Mouse (Mus musculus) heart, embryonic 11.5 days (tissue): Measurements from ENCODE around the gene Fth1. TPM values are rescaled to one million over a fixed set of nuclear protein-coding genes. Genes with fewer than 3 reads are reported as not detected.

Source experiments
- ATAC-seq: fragments of 200-750 bp; cut with Nextera tagmentation; replicated peaks from 2 replicates; pipeline ENCODE4 v1.8.0; 2017; ENCODE audit warnings: moderate library complexity; ENCODE audit not compliant: insufficient number of reproducible peaks, low FRiP score, low TSS enrichment
- H3K27ac ChIP-seq: fragments of 300-500 bp; sonication (generic); 2 replicates; pipeline ENCODE4 v1.5.1; 2014; ENCODE audit warnings: mild to moderate bottlenecking, low read depth, low read length
- H3K27me3 ChIP-seq: fragments of 300-500 bp; sonication (generic); 2 replicates; pipeline ENCODE4 v1.6.1; 2014; ENCODE audit warnings: mild to moderate bottlenecking, low read length, mixed read lengths; ENCODE audit not compliant: control insufficient read depth, insufficient read depth
- H3K36me3 ChIP-seq: fragments of 300-500 bp; sonication (generic); 2 replicates; pipeline ENCODE4 v1.6.1; 2014; ENCODE audit warnings: mild to moderate bottlenecking, low read length, moderate library complexity, mixed read lengths; ENCODE audit not compliant: control insufficient read depth, insufficient read depth
- H3K4me1 ChIP-seq: fragments of 300-500 bp; sonication (generic); 2 replicates; pipeline ENCODE4 v1.6.1; 2014; ENCODE audit warnings: low read length; ENCODE audit not compliant: control insufficient read depth, insufficient read depth
- H3K4me2 ChIP-seq: fragments of 300-500 bp; sonication (generic); 2 replicates; pipeline ENCODE4 v1.6.1; 2014; ENCODE audit warnings: mild to moderate bottlenecking, moderate library complexity
- H3K4me3 ChIP-seq: fragments of 300-500 bp; sonication (generic); 2 replicates; pipeline ENCODE4 v1.5.1; 2014; ENCODE audit warnings: low read depth, low read length
- H3K9ac ChIP-seq: fragments of 300-500 bp; sonication (generic); 2 replicates; pipeline ENCODE4 v1.6.1; 2014; ENCODE audit warnings: mild to moderate bottlenecking, low read depth, low read length, moderate library complexity
- H3K9me3 ChIP-seq: fragments of 300-500 bp; sonication (generic); replicated peaks from 2 replicates; pipeline ENCODE4 v1.6.1; 2016; ENCODE audit warnings: low read length; ENCODE audit not compliant: control insufficient read depth
- WGBS: fragments of 180-500 bp; shearing (Covaris S2); extraction: QIAGEN DNeasy Blood & Tissue Kit; methylation state at CpG from one replicate; pipeline ENCODE4 v1.1.7; 2014; ENCODE audit not compliant: insufficient replicate concordance; 5-methylcytosine and 5-hydroxymethylcytosine counted together
- polyA plus RNA-seq: library from polyadenylated mRNA; unstranded; fragments of >200 nt; fragmentation: Nextera tagmentation; extraction: Ambion mirVana; gene quantifications from 2 replicates; pipeline ENCODE4 v1.2.1, GENCODE M21; 2014

Fth1 gene
- polyA plus RNA-seq, 1 experiment from 2014 or later = 2,294 TPM

DNA sequence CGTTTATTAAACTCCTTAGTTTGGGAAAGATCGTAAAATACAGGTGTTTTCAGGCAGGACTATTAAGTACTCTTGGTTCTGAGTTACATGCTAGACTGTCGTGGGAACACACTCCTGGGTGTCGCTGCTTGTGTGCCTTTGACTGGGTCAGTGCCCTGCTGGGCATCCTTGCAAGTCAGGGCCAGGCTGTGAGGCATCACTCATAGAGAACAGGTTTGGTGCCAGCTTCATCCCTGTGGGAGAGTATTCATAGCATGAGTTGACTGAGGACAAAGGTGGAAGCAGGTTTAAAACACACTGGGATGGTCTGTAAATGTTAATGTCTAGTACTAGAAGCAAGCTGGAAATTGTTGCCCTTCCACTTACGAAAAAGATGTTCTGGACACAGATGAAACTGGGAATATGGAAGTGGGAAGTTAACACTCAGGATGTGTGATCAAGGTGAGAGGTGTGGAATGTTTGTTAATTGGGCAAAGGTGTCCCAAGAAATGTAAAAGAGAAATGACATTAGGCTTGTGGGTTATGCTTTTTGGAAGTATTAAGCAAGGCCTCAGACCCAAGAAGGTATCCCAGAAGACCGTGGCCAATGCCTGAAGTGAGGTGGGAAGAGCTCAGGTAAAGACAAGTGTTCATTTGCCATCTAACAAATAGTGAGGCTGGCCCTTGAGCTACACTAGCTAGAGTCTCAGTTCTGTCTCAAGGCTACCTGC, 4.9 kb downstream of the Fth1 start:
- no peak overlapping the region for H3K4me3 ChIP-seq
- WGBS = 92% methylated on average over 6 of the region's 6 CpGs
- H3K9ac ChIP-seq = no peak overlapping the region
- H3K4me2 ChIP-seq = no peak overlapping the region
- peaks cover 18% of the 10 kb centered on the region for H3K36me3 ChIP-seq
- ATAC-seq = no peak
- no peaks in the 10 kb centered on the region for H3K27me3 ChIP-seq
- no peaks in the 10 kb centered on the region for H3K9me3 ChIP-seq
- peaks cover 22% of the 10 kb centered on the region for H3K4me1 ChIP-seq
- no peak overlapping the region for H3K27ac ChIP-seq

DNA sequence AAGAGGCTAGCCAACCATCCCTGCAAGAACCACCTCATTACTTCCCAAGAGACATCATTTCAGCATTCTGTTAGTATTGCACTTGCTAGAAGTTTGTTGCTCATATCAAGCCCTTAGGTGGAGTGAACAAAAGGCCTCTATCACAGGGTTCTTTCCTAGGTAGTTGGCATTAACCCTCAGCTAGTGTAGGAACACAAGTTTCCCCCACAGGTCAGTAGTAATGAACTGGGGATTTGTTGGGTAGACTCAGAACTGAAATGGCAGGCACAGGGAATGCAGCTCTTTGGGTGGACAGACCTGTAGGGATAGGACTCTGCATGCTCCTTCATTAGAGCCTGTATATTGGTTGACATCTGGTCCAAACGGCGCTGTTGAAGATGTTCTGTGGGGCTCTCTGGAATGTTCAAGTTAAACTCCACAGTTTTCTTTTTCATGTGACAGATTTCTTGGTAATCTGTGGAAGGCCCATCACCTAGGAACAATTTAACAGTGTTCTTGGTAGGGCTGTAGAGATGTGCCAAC, 5.6 kb downstream of the Fth1 start:
- no peak overlapping the region for H3K4me2 ChIP-seq
- no peaks in the 10 kb centered on the region for H3K9me3 ChIP-seq
- no peak overlapping the region for H3K9ac ChIP-seq
- no peak overlapping the region for H3K4me3 ChIP-seq
- H3K36me3 ChIP-seq = peaks cover 18% of the 10 kb centered on the region
- 84% methylated on average over 2 of the region's 2 CpGs for WGBS
- no peak for ATAC-seq
- peaks cover 22% of the 10 kb centered on the region for H3K4me1 ChIP-seq
- no peak overlapping the region for H3K27ac ChIP-seq
- no peaks in the 10 kb centered on the region for H3K27me3 ChIP-seq

- Histone ChIP-seq H3K9me3 (no peaks in the 10 kb centered on the region), H3K9ac (no peak overlapping the region), H3K4me2 (no peak overlapping the region), H3K27me3 (no peaks in the 10 kb centered on the region), H3K27ac (0 out of 2 replicates have a peak overlapping the region, but pooled peaks have one; percentile 22), H3K4me3 (no peak overlapping the region), H3K36me3 (peaks cover 18% of the 10 kb centered on the region), H3K4me1 (peaks cover 17% of the 10 kb centered on the region)
- ATAC-seq = no peak
- 28% methylated on average over 6 of the region's 6 CpGs for WGBS
Measured at GRCm38 (mm10) chr19:9987192-9987591, 6.8 kb downstream of the Fth1 start.

DNA sequence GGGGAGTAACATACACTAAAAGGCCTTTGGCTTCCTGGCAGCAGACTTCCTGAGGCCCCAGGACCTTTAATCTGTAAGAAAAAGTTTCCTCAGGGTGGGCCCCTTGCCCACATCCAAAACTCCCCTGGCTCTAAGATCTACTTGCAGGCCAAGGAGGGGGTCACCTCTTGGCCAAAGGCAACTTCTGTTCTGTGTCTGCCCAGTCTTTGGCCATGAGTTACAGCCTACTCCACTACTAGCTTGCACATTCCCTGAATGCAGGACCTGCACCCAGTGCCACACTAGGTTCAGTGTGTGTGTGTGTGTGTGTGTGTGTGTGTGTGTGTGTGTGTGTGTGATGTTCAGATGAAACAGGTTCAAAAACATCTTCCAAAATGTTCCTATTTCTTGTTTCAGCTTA, 7.2 kb downstream of the Fth1 start:
- ATAC-seq = no peak
- no peaks in the 10 kb centered on the region for H3K9me3 ChIP-seq
- H3K36me3 ChIP-seq = peaks cover 18% of the 10 kb centered on the region
- peak overlapping the region; percentile 22; the same call in 1 of the 2 replicates for H3K27ac ChIP-seq
- H3K27me3 ChIP-seq = 0 out of 2 replicates have a peak, but pooled peaks cover 2% of the 10 kb centered on the region
- H3K9ac ChIP-seq = no peak overlapping the region
- no peak overlapping the region for H3K4me3 ChIP-seq
- H3K4me1 ChIP-seq = peaks cover 17% of the 10 kb centered on the region
- no peak overlapping the region for H3K4me2 ChIP-seq

GRCm38 (mm10) chr19:9989171-9989883, 8.9 kb downstream of the Fth1 start:
- 61% methylated on average over 17 of the region's 17 CpGs for WGBS
- no peak overlapping the region for H3K4me2 ChIP-seq
- 0 out of 2 replicates have a peak, but pooled peaks cover 3% of the 10 kb centered on the region for H3K27me3 ChIP-seq
- H3K36me3 ChIP-seq = peaks cover 14% of the 10 kb centered on the region
- no peaks in the 10 kb centered on the region for H3K9me3 ChIP-seq
- no peak overlapping the region for H3K4me3 ChIP-seq
- no peak overlapping the region for H3K27ac ChIP-seq
- no peak overlapping the region for H3K9ac ChIP-seq
- H3K4me1 ChIP-seq = peaks cover 11% of the 10 kb centered on the region
- no peak for ATAC-seq

GRCm38 (mm10) chr19:9989884-9990256, 9.5 kb downstream of the Fth1 start:
- Histone ChIP-seq H3K4me3 (no peak overlapping the region), H3K36me3 (peaks cover 9% of the 10 kb centered on the region), H3K9ac (no peak overlapping the region), H3K4me1 (peaks cover 11% of the 10 kb centered on the region), H3K9me3 (no peaks in the 10 kb centered on the region), H3K27me3 (0 out of 2 replicates have a peak, but pooled peaks cover 3% of the 10 kb centered on the region), H3K27ac (no peak overlapping the region), H3K4me2 (no peak overlapping the region)
- no peak for ATAC-seq

GRCm38 (mm10) chr19:9991304-9991703, 10.9 kb downstream of the Fth1 start:
- Histone ChIP-seq H3K9me3 (no peaks in the 10 kb centered on the region), H3K4me1 (peaks cover 11% of the 10 kb centered on the region), H3K4me3 (no peak overlapping the region), H3K9ac (no peak overlapping the region), H3K27me3 (0 out of 2 replicates have a peak, but pooled peaks cover 3% of the 10 kb centered on the region), H3K36me3 (no peaks in the 10 kb centered on the region), H3K4me2 (no peak overlapping the region), H3K27ac (no peak overlapping the region)
- 20% methylated on average over 5 of the region's 5 CpGs for WGBS
- ATAC-seq = no peak

GRCm38 (mm10) chr19:9992011-9992958, 11.9 kb downstream of the Fth1 start:
- H3K4me3 ChIP-seq = peak overlapping the region; percentile 35
- H3K4me2 ChIP-seq = peak overlapping the region; percentile 63
- 0 out of 2 replicates have a peak, but pooled peaks cover 3% of the 10 kb centered on the region for H3K27me3 ChIP-seq
- no peak overlapping the region for H3K27ac ChIP-seq
- 41% methylated on average over 26 of the region's 26 CpGs for WGBS
- H3K36me3 ChIP-seq = no peaks in the 10 kb centered on the region
- H3K9me3 ChIP-seq = no peaks in the 10 kb centered on the region
- H3K9ac ChIP-seq = peak overlapping the region; percentile 59; the same call in 1 of the 2 replicates
- peak; percentile 40 for ATAC-seq
- H3K4me1 ChIP-seq = peaks cover 6% of the 10 kb centered on the region
